Mouse (Mus musculus) heart, adult 2 months (tissue): Measurements from ENCODE around the gene Rpl22. TPM values are rescaled to one million over a fixed set of nuclear protein-coding genes. Genes with fewer than 3 reads are reported as not detected.

ENCODE experiments used
- DNase-seq, 2 experiments: peaks; one replicate each; pipeline ENCODE4 v3.0.0; 2021
- H3K27ac ChIP-seq: fragments of 200-600 bp; 2 replicates; pipeline ENCODE4 v1.8.1; 2022
- H3K27me3 ChIP-seq: fragments of 200-500 bp; 2 replicates; pipeline ENCODE4 v1.6.1; 2012; ENCODE audit warnings: mild to moderate bottlenecking, low read length, inconsistent platforms, mixed read lengths; ENCODE audit not compliant: control insufficient read depth, insufficient read depth
- H3K36me3 ChIP-seq: fragments of 200-500 bp; 2 replicates; pipeline ENCODE4 v1.6.1; 2012; ENCODE audit warnings: low read length, inconsistent platforms; ENCODE audit not compliant: control insufficient read depth, insufficient read depth
- H3K4me1 ChIP-seq: fragments of 200-500 bp; 2 replicates; pipeline ENCODE4 v1.6.1; 2011; ENCODE audit warnings: low read length; ENCODE audit not compliant: control insufficient read depth, insufficient read depth
- H3K4me3 ChIP-seq: fragments of 200-600 bp; 2 replicates; pipeline ENCODE4 v1.8.1; 2022
- H3K79me2 ChIP-seq: fragments of 200-500 bp; replicated peaks from 2 replicates; pipeline ENCODE4 v1.6.1; 2012; ENCODE audit warnings: mild to moderate bottlenecking, inconsistent platforms, low read length, moderate library complexity, mixed read lengths; ENCODE audit not compliant: control insufficient read depth, insufficient read depth
- H3K9ac ChIP-seq: fragments of 200-500 bp; 2 replicates; pipeline ENCODE4 v1.6.1; 2012; ENCODE audit warnings: low read depth, mild to moderate bottlenecking, control low read depth, inconsistent platforms, low read length, mixed read lengths
- CTCF ChIP-seq: fragments of 200-600 bp; IDR thresholded peaks from 2 replicates; pipeline ENCODE4 v1.8.1; 2022; ENCODE audit warnings: antibody characterized with exemption, mild to moderate bottlenecking, moderate library complexity
- EP300 ChIP-seq: fragments of 200-500 bp; IDR thresholded peaks from 2 replicates; pipeline ENCODE4 v1.6.1; 2011; ENCODE audit warnings: low read depth, low read length, control low read depth; ENCODE audit not compliant: insufficient read depth
- POLR2A ChIP-seq: fragments of 200-500 bp; IDR thresholded peaks from 2 replicates; pipeline ENCODE4 v1.6.1; 2011; ENCODE audit warnings: mild to moderate bottlenecking, low read depth, low read length, control low read depth; ENCODE audit not compliant: insufficient read depth
- WGBS: fragments of 180-500 bp; shearing (Covaris S2); methylation state at CpG from one replicate; pipeline ENCODE4 v1.1.7; 2018; 5-methylcytosine and 5-hydroxymethylcytosine counted together
- intact Hi-C: fragments of 180-260 bp; cut with DNase I; formaldehyde crosslinking; loops from one replicate; pipeline ENCODE4 v1.15.1; 2025
- polyA plus RNA-seq: library from polyadenylated mRNA; depleted of rRNA; stranded (reverse); fragments of >200 nt; gene quantifications from 2 replicates; pipeline ENCODE4 v1.2.3, GENCODE M21; 2012
- total RNA-seq, 2 experiments: library from RNA; stranded (reverse); gene quantifications; 2 replicates each; pipeline ENCODE4 v1.2.3; 2021

Rpl22 gene
- total and polyA plus RNA-seq, 3 experiments = 40.9 to 276 (median 242) TPM

GRCm38 (mm10) chr4:152287317-152288120, 38.0 kb upstream of the Rpl22 start:
- H3K27ac ChIP-seq = no peak overlapping the region
- H3K9ac ChIP-seq = no peak overlapping the region
- no peaks in the 10 kb centered on the region for H3K79me2 ChIP-seq
- no peaks in the 10 kb centered on the region for H3K4me1 ChIP-seq
- intact Hi-C loops = no loop called here
- TF ChIP-seq EP300 (no peak), CTCF (no peak), POLR2A (no peak)
- WGBS = 28% methylated on average over 19 of the region's 19 CpGs
- H3K4me3 ChIP-seq = no peak overlapping the region
- no peak for DNase-seq
- peaks cover 17% of the 10 kb centered on the region for H3K27me3 ChIP-seq
- no peaks in the 10 kb centered on the region for H3K36me3 ChIP-seq

GRCm38 (mm10) chr4:152288398-152288945, 37.1 kb upstream of the Rpl22 start:
- no peaks in the 10 kb centered on the region for H3K79me2 ChIP-seq

GRCm38 (mm10) chr4:152290385-152290784, 35.2 kb upstream of the Rpl22 start:
- DNase-seq = no peak
- Histone ChIP-seq H3K79me2 (no peaks in the 10 kb centered on the region), H3K27me3 (peaks cover 13% of the 10 kb centered on the region; the same call in 1 of the 2 replicates), H3K9ac (no peak overlapping the region), H3K4me1 (peaks cover 1% of the 10 kb centered on the region; the same call in 1 of the 2 replicates), H3K4me3 (no peak overlapping the region), H3K27ac (no peak overlapping the region), H3K36me3 (no peaks in the 10 kb centered on the region)
- TF ChIP-seq CTCF = no peak
- no peak for TF ChIP-seq POLR2A
- no peak for TF ChIP-seq EP300
- 4% methylated on average over 39 of the region's 39 CpGs for WGBS
- intact Hi-C loops = loop anchor here (10.0 kb wide), 1 partner anchor 266 kb away; the partner anchor contains the start of gene Zbtb48

More at GRCm38 (mm10) chr4:152288398-152288945, 37.1 kb upstream of the Rpl22 start:
- peaks cover 13% of the 10 kb centered on the region; the same call in 1 of the 2 replicates for H3K27me3 ChIP-seq
- no peaks in the 10 kb centered on the region for H3K4me1 ChIP-seq
- H3K27ac ChIP-seq = no peak overlapping the region
- intact Hi-C loops = no loop called here
- 57% methylated on average over 18 of the region's 18 CpGs for WGBS
- H3K4me3 ChIP-seq = no peak overlapping the region
- TF ChIP-seq EP300 (no peak), CTCF (no peak), POLR2A (no peak)
- no peak overlapping the region for H3K9ac ChIP-seq
- no peaks in the 10 kb centered on the region for H3K36me3 ChIP-seq
- DNase-seq = no peak

- Histone ChIP-seq H3K36me3 (no peaks in the 10 kb centered on the region), H3K27ac (no peak overlapping the region), H3K9ac (no peak overlapping the region), H3K79me2 (no peaks in the 10 kb centered on the region), H3K27me3 (peaks cover 13% of the 10 kb centered on the region; the same call in 1 of the 2 replicates), H3K4me3 (no peak overlapping the region), H3K4me1 (peaks cover 3% of the 10 kb centered on the region; the same call in 1 of the 2 replicates)
- TF ChIP-seq CTCF (no peak), EP300 (no peak), POLR2A (no peak)
- 46% methylated on average over 11 of the region's 11 CpGs for WGBS
- no peak for DNase-seq
- intact Hi-C loops = loop anchor here (10.0 kb wide), 1 partner anchor 266 kb away; the partner anchor contains the start of gene Zbtb48
Observed at GRCm38 (mm10) chr4:152290991-152291390, 34.6 kb upstream of the Rpl22 start.

GRCm38 (mm10) chr4:152291562-152291961, 34.0 kb upstream of the Rpl22 start, which contains the start of gene Hes3:
Gene Hes3, minus strand, starts transcription at chr4:152291662.
- peaks cover 11% of the 10 kb centered on the region; the same call in 1 of the 2 replicates for H3K27me3 ChIP-seq
- WGBS = 51% methylated on average over 6 of the region's 6 CpGs
- H3K4me3 ChIP-seq = no peak within 1 kb of the TSS

More at GRCm38 (mm10) chr4:152291562-152291961, 34.0 kb upstream of the Rpl22 start, which contains the start of gene Hes3:
- Histone ChIP-seq H3K4me1 (peaks cover 5% of the 10 kb centered on the region), H3K9ac (no peak within 1 kb of the TSS), H3K79me2 (no peaks in the 10 kb centered on the region), H3K36me3 (no peaks in the 10 kb centered on the region), H3K27ac (no peak within 1 kb of the TSS)
- no peak for DNase-seq
- intact Hi-C loops = loop anchor here (10.0 kb wide), 1 partner anchor 267 kb away; the partner anchor contains the start of gene Zbtb48
- no peak for TF ChIP-seq CTCF
- no peak for TF ChIP-seq POLR2A
- no peak for TF ChIP-seq EP300
